Mouse (Mus musculus) hematopoietic stem cell, adult 5-6 weeks (primary cell): ENCODE data around the gene Rfc2. TPM values are rescaled to one million over a fixed set of nuclear protein-coding genes. Genes with fewer than 3 reads are reported as not detected.

Experiments
- ATAC-seq, 2 experiments: fragments of 125-278 bp in 1 of 2; replicated peaks in 1 of 2; 2 replicates each; pipeline ENCODE4 v1.8.0; 2016 to 2017; ENCODE audit warnings: inconsistent platforms in 2 of 2, mild to moderate bottlenecking in 2 of 2, moderate number of reproducible peaks in 2 of 2, low read depth in 1 of 2, moderate TSS enrichment in 1 of 2; ENCODE audit not compliant: low FRiP score in 2 of 2, poor library complexity in 2 of 2, severe bottlenecking in 2 of 2, insufficient read depth in 1 of 2, low TSS enrichment in 1 of 2
- total RNA-seq: library from RNA; stranded (forward); fragments of 172-1452, 232-1000 nt; gene quantifications from 2 replicates; pipeline ENCODE4 v1.2.3, GENCODE M21; 2017

Gene Rfc2
- total RNA-seq, 1 experiment from 2014 or later = 131 TPM

DNA sequence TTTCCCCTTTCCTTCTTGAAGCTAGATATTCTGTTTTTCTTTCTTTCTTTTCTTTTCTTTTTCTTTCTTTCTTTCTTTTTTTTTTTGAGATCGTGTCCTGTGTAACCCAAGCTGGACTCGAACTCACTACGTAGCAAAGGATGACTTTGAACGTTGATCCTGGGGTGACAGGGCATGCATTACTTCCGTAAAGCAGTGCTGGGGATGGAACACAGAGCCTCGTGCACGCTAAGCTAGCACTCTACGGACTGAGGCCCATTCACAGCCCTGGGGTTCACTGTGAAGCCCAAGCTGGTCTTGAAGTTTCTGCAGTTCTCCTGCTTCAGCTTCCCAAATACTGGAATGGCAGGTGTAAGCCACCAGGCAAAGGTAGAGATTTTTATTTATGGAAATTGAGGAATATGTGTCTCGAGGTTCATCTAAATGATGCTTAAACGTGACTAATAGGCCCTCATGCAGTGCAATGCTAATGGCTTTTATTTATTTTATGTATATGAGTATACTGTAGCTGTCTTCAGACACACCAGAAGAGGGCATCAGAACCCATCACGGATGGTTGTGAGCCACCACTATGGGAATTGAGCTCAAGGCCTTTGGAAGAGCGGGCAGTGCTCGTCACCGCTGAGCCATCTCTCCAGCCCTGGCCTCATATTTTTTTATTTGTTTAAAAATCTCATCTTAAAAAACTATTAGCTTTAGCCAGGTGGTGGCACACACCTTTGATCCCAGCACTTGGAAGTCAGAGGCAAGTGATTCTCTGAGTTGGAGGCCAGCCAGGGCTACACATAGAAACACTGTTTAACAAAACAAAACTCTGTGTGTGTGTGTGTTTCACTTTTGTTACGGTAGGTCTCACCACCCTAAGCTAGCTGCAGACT lies 2.1 kb downstream of the Rfc2 start:
- no peak for ATAC-seq

DNA sequence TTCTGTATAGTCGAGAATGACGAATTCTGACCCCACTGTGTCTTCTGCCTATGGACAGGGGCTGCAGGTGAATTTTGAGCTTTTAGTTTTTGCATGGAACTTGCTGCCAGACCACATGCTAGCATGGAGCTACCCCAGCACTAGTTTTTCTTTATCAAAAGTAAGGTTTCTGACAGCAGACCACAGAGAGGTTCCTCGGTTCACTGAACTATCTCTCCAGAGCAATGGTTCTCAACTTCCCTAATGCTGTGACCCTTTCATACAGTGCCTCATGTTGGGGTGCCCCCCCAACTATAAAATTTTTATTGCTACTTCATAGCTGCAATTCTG lies 2.7 kb downstream of the Rfc2 start:
- no peak for ATAC-seq

DNA sequence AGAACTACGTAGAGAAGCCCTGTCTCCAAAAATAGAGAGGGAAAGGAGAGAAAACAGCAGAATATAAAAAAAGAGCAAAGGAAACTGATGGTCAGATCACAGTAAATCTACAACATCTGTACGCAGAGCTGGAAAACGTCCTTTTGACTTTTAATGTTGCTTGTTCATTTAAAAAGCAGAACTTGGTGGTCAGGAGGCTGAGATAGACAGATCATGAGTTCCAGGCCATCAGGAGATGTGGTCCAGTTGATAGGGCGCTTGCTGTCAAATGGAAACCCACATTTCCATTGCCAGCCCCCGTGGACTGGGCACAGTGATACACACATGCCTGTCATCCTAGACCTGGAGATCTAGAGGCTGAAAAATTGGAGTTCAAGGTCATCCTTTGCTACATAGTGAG lies 3.6 kb downstream of the Rfc2 start:
- ATAC-seq = peak; percentile 25 to 41; a peak in 3 of 4 replicates

DNA sequence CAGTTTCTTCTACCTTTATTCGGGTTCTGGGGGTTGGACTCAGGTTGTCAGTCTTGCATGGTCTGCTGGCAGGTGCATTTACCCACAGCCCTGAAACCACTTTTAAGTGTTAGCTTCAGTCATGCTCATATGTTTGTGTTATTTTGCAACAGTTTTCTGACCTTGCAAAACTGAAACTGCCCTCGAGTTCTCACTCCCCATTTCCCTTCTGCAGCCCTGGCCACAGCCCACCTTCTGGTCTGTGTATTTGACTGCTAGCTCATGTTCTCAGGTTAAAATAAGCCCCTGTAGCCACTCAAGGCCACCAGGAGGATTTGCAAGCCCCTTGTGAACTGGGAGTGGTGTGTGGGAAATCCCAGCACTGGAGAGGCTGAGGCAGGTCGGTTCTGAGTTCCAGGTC lies 8.7 kb downstream of the Rfc2 start:
- ATAC-seq = peak in 1 of 2 experiments; percentile 29; a peak in 1 of 4 replicates

DNA sequence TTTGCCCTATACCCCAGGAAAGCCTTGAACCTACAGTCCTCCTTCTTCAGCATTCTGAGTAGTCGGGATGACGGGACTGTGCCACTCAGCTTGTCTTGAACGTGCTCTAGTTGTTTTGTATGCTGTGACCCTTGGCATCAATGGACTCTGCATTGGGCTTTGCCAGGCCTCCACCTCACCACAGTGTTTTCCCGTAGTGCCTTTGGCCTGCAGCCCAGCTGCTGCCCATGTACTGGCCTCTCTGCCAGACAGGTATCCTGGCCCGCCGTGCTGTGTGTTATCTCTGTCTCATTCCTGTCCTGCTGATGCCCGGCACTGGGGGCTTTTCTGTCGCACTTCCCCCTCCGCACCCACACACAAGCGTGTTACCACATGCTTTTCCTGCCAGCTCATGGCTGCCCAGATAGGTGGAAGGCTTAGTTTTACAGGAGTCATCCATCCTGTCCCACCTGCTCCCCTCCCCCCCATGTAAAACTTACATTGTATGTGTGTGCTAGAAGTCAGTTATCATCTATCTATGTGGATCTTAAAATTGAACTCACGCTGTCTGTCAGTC lies 10.9 kb downstream of the Rfc2 start:
- peak; percentile 35 to 52 for ATAC-seq

DNA sequence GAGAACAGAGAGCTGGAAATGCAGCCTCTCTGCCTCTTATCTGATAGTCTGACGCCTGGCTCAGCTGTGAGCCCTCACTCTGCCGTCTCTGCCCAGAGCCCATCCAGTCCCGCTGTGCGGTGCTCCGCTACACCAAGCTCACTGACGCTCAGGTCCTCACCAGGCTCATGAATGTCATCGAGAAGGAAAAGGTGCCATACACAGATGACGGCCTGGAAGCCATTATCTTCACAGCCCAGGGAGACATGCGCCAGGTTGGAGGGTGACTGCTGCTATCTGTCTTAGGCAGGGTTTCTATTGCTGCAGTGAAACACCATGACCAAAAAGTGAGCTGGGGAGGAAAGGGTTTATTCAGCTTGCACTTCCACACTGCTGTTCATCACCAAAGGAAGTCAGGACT lies 11.9 kb downstream of the Rfc2 start:
- ATAC-seq = no peak; a peak in 1 of 4 replicates

DNA sequence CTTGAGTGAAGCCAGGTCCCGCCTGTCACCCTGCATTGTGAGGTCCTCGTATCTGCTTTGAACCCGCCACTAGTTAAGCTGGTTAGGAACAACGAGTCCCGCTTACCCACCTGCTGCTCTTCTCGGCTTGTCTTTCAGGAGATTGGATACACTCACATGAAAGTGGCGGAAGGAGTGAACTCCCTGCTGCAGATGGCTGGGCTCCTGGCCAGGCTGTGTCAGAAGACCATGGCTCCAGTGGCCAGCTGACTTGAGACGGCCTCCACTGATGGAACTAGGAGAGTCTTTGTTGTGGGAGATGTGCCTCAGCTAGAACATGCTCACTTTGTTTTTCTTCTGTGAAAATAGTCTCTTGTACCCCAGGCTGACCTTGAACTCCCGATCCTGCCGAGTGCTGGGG lies 16.5 kb downstream of the Rfc2 start:
- no peak for ATAC-seq

DNA sequence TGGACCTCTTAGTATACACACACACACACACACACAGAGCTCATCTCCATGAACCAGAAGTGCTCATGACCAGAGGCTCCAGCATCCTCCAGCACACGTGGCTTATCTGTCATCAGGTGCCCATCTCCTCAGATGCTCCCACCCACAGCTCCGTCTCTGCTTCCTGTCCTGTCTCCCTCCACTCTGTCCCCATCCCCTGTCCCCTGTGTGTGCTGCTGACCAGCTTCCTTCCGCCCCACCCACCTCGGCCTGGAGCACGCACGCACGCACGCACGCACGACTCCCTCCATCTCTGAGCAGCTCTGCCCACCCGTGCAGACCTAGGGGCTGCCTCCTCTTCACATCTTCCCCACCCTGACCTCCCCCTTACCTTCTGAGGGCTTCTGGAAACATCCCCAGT lies 23.2 kb downstream of the Rfc2 start:
- no peak for ATAC-seq

DNA sequence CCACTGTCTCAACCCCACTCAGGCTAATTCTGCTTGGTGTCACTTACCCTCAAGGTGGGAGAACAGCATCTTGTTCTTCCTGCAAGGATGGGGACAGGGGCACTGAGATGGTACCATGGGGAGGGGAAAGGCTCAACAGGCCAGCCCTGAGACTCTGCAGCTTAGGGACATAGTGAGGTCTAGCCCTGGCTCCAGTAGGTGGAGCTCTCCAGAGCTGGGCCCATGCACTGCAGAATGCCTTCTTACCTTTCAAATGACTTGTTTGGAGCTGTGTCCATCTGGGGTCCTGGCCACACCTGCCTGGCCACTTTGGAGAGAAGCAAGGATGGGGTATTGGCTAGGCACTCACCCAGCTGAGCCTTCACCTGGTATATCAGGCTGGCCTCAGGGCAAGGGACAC lies 25.1 kb downstream of the Rfc2 start:
- ATAC-seq = no peak

DNA sequence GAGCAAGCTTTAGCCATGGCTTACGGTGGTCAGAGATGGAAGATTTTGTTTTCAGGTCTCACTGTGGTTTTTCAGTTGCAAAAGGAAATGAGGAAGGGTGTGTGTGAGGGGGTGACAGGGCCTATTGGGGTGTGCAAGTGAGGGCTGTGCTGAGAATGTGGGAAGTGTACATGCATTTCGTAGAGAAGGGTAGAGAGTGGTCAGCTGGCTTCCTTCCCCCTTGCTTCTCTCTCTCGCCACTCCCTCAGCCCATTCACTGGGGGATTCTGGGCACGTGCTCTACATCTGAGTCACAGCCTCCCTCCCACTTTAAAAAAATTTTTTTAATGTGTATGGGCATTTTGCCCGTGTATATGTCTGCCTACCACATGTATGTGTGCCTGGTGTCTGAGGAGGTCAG lies 26.0 kb downstream of the Rfc2 start:
- peak; percentile 88 to 91 for ATAC-seq

DNA sequence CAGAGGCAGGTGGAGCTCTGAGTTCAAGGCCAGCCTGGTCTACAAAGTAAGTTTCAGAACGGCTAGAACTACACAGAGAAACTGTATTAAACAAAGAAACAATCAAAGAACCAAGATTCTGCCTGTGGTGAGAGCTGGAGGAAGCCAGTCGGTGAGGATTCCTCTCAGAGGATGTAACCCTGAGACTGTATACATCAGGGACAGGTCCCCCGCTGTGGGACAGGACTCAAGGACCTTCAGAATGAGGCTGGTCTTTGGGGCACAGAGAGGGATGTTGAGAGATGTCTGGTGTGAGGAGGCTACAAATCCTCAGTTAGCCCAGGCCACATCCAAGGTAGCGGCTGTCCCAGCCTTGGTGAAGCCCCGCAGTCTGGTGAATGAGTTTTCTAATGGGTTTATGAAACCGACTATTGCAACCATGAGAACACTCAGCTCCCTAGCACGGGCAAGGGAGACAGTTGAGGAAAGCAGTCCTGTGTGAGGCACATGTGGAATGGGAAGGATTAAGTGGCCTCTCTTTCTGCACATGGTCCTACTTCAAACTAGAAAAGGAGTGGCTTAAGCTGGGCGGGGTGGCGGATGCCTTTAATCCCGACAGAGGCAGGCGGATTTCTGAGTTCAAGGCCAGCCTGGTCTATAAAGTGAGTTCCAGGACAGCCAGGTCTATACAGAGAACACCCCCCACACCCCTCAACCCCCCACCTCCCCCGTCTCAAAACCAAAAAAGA lies 28.9 kb downstream of the Rfc2 start:
- no peak for ATAC-seq

DNA sequence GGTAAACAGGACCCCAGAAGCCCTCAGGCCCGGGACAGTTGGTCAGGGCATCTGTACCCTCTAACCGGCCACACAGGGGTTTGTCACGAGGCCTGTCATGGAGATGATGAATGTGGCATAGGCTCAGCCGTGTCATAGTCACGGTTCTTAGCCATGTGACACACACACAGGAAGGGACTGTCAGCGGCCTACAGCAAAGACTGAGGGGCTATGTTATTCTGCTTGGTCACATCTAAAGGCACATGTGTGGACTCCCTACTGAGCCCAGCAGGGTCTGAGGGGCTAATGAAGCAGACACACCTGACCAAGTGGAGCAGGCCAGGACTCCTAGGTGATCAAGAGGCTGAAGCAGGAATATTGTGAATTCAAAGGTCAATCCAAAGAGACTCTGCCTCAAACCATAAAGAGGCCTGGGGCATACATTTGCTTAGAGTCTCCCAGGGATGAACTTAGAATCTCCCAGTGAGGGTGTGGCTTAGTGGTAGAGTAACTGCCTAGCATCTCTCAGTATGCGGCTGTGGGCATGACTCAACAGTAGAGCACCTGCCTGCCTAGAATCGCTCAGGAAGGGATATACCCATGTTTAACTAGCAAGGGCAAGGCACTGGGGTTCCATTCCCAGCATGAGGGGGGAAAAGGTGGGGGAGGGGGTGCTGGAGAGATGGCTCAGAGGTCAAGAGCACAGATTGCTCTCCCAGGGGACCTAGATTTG lies 30.8 kb downstream of the Rfc2 start:
- ATAC-seq = peak; percentile 15 to 22; a peak in 1 of 4 replicates

DNA sequence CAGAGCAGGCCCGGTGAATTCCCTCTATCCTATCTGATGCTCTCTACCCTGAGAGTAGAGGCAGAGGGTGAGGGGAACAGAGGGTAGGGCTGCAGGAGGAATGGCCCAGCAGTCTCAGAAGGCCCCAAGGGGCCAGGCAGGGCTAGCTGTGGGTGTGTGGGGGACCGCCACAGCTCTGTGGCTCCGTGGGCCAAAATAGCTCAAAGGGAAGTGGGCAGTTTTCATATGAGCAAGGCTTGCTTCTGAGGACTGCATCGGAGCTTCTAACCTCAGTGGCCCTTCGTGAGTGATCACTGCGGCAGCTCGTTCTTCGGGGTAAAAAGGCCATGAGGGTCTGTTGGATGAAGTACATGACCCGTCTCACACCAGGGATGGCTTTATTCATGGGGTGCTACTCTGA lies 32.6 kb downstream of the Rfc2 start:
- peak; percentile 22 to 30; a peak in 2 of 4 replicates for ATAC-seq

DNA sequence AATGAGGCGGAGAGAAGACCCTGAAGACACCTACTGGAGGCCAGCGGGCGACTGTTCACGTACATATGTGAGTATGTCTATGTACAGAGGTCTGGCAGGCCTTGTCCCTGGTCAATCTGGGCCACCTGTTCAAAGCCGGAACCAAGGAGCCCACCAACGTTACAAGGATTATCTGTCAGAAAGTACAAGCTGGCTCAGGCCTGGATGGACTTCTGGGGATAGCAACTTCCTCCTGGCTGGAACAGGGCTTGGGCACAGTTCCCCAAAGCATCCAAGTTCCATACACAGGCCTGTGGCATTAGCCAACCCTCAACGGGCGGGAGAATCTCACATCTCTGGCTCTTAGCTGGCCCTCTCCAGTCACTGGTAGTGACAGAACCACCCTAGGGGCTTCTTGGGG lies 33.1 kb downstream of the Rfc2 start:
- no peak for ATAC-seq

DNA sequence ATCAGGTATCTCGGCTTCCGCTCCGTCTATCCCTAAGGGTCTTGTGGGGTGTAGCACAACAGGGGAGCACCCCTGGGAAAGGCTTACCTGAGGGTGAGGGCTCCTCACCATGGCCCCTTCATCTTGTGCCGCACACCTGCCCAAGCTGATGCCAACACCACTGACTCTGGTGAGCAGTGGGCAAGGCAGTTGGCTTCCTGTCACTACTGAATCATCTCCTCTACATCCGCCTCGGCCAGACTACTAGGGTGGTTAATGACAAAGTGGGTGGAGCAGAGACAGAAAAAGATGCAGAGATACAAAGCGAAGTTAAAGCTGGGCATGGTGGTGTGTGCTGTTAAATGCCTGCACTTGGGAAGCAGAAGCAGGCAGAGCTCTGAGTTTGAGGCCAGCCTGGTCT lies 33.6 kb downstream of the Rfc2 start, which contains the start of gene Lat2:
TSS of gene Lat2 (minus strand) at position 224 of the 400 bp plus-strand sequence.
- ATAC-seq = peak in 1 of 2 experiments; percentile 38; a peak in 1 of 4 replicates

DNA sequence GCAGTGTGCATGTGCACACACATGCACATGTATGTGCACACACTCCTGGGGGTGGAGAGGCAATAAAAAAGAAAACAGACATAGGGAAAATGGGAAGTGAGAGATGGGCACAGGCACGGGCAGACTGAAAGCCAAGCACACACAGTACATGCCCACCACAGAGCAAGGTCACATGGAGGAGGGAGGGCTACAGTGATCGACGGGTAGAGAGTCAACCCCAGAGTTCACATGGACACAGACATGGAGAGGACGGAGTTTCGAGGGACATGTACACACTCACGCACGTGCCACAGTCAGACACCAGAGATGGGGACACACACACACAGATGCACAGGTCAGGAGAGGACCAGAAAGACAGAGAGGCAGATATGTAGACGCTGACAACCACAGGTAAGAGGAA lies 34.2 kb downstream of the Rfc2 start:
- no peak for ATAC-seq

DNA sequence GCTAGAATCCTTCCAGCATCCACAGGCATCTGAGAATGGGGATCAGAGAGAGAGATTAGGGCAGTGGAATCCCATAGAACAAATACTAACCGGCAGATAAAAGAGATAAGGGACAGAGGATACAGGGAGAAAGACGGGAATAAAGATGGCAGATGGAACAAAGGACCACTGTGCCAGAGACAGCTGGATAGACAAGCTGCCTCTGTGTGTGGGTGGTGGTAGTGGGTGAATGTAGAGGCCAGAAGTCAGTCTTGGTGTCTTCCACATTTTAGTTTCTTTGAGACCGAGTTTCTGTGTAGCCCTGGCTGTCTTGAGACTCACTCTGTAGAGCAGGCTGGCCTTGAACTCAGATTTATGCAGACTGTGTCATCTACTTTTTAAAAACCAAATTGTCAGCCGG lies 34.6 kb downstream of the Rfc2 start:
- no peak for ATAC-seq

DNA sequence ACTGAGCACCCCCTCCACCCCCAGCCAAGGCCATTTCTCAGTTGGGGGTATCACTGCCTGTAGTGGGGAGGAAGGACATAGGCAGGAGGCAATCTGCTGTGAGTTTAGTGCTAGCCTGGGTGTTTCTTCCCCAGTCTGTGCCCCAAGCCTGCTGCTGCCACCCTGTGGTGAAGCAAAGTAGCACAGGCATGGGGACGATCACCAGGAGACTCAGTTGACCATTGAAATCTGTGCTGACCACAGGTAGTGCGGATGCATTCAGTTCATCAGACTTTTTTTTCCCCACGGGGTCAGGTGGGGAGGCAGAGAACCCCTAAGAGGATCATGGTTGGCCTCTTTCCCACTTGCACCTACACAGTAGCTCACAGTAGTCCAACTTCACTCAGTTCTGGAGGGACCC lies 35.9 kb downstream of the Rfc2 start:
- peak in 1 of 2 experiments; percentile 54; a peak in 3 of 4 replicates for ATAC-seq
